Mouse (Mus musculus): ENCODE results near the gene Tbc1d2.

DNA sequence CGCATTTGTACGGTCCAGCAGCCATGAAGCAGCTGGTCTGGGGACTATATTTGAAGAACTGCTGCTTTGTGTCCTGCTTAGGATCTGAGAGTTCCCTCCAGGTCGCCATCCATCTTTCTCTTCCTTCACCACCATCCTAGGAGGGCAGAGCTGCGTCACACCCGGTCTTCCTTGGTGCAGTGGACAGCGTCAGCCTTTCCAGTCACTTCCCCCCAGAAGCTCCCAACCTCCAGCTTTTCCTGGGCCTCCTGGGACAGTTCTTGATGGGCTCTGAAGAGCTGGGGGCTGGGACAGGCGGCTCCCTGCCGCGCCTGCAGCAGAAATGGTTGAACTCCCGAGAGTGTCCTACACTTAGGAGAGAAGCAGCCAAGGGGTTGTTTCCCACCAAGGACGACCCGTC, 75.2 kb downstream of the Tbc1d2 start:
- TF ChIP-seq CTCF (IDR thresholded peaks at IDR 0.05; ENCODE audit: extremely low read depth, insufficient read depth, insufficient read length, insufficient replicate concordance) = no peak
- TF ChIP-seq POLR2A (IDR thresholded peaks at IDR 0.05; ENCODE audit: low read depth, low read length) = no peak

All from spleen, adult 2 months (tissue).